Mouse (Mus musculus) heart, embryonic 16.5 days (tissue): Measurements from ENCODE around the gene Car5a. TPM values are rescaled to one million over a fixed set of nuclear protein-coding genes. Genes with fewer than 3 reads are reported as not detected.

Experiments
- ATAC-seq: fragments of 200-750 bp; cut with Nextera tagmentation; replicated peaks from 2 replicates; pipeline ENCODE4 v1.8.0; 2017; ENCODE audit warnings: moderate number of reproducible peaks; ENCODE audit not compliant: insufficient read depth, low FRiP score; ENCODE audit errors: extremely low read depth
- H3K27ac ChIP-seq: fragments of 300-500 bp; sonication (generic); 2 replicates; pipeline ENCODE4 v1.5.1; 2014; ENCODE audit warnings: mild to moderate bottlenecking, low read length, control low read depth, moderate library complexity
- H3K27me3 ChIP-seq: fragments of 300-500 bp; sonication (generic); 2 replicates; pipeline ENCODE4 v1.6.1; 2014; ENCODE audit warnings: low read length, mixed read lengths; ENCODE audit not compliant: control insufficient read depth, insufficient read depth
- H3K36me3 ChIP-seq: fragments of 300-500 bp; sonication (generic); 2 replicates; pipeline ENCODE4 v1.6.1; 2014; ENCODE audit not compliant: control insufficient read depth, insufficient read depth
- H3K4me1 ChIP-seq: fragments of 300-500 bp; sonication (generic); 2 replicates; pipeline ENCODE4 v1.6.1; 2014; ENCODE audit warnings: low read length, mixed read lengths; ENCODE audit not compliant: control insufficient read depth, insufficient read depth
- H3K4me2 ChIP-seq: fragments of 300-500 bp; sonication (generic); 2 replicates; pipeline ENCODE4 v1.6.1; 2014; ENCODE audit warnings: low read depth, mild to moderate bottlenecking, control low read depth, low read length
- H3K4me3 ChIP-seq: fragments of 300-500 bp; sonication (generic); 2 replicates; pipeline ENCODE4 v1.5.1; 2014; ENCODE audit warnings: mild to moderate bottlenecking, control low read depth, low read length
- H3K9ac ChIP-seq: fragments of 300-500 bp; sonication (generic); 2 replicates; pipeline ENCODE4 v1.6.1; 2014; ENCODE audit warnings: low read length, control low read depth
- H3K9me3 ChIP-seq: fragments of 300-500 bp; sonication (generic); replicated peaks from 2 replicates; pipeline ENCODE4 v1.6.1; 2016; ENCODE audit warnings: low read length; ENCODE audit not compliant: control insufficient read depth
- WGBS: fragments of 180-500 bp; shearing (Covaris S2); extraction: QIAGEN DNeasy Blood & Tissue Kit; methylation state at CpG from one replicate; pipeline ENCODE4 v1.1.7; 2014; 5-methylcytosine and 5-hydroxymethylcytosine counted together
- polyA plus RNA-seq: library from polyadenylated mRNA; unstranded; fragments of >200 nt; fragmentation: Nextera tagmentation; extraction: Ambion mirVana; gene quantifications from 2 replicates; pipeline ENCODE4 v1.2.1, GENCODE M21; 2015

Gene Car5a
- polyA plus RNA-seq, 1 experiment from 2014 or later: not detected

- H3K27ac ChIP-seq: no peak overlapping the region
- no peaks in the 10 kb centered on the region for H3K9me3 ChIP-seq
- peaks cover 2% of the 10 kb centered on the region; the same call in 1 of the 2 replicates for H3K4me1 ChIP-seq
- H3K4me3 ChIP-seq: no peak overlapping the region
- H3K36me3 ChIP-seq: peaks cover 22% of the 10 kb centered on the region
- no peak overlapping the region for H3K4me2 ChIP-seq
- 75% methylated on average over 1 of the region's 1 CpGs for WGBS
- no peaks in the 10 kb centered on the region for H3K27me3 ChIP-seq
- ATAC-seq: no peak
- H3K9ac ChIP-seq: no peak overlapping the region
Measured at GRCm38 (mm10) chr8:121887547-121887946, 57.2 kb downstream of the Car5a start.

GRCm38 (mm10) chr8:121885433-121885832, 59.3 kb downstream of the Car5a start:
- Histone ChIP-seq H3K4me1 (peaks cover 15% of the 10 kb centered on the region), H3K9ac (no peak overlapping the region), H3K4me3 (no peak overlapping the region), H3K4me2 (no peak overlapping the region), H3K27ac (no peak overlapping the region), H3K9me3 (no peaks in the 10 kb centered on the region), H3K27me3 (no peaks in the 10 kb centered on the region), H3K36me3 (peaks cover 25% of the 10 kb centered on the region)
- no peak for ATAC-seq
- 85% methylated on average over 6 of the region's 6 CpGs for WGBS

GRCm38 (mm10) chr8:121885001-121885400, 59.7 kb downstream of the Car5a start:
- H3K4me2 ChIP-seq: no peak overlapping the region
- H3K4me3 ChIP-seq: no peak overlapping the region
- WGBS: 91% methylated on average over 9 of the region's 9 CpGs
- H3K9me3 ChIP-seq: no peaks in the 10 kb centered on the region
- ATAC-seq: no peak
- H3K27ac ChIP-seq: no peak overlapping the region
- peaks cover 25% of the 10 kb centered on the region for H3K36me3 ChIP-seq
- H3K27me3 ChIP-seq: no peaks in the 10 kb centered on the region
- peaks cover 15% of the 10 kb centered on the region for H3K4me1 ChIP-seq
- H3K9ac ChIP-seq: no peak overlapping the region

GRCm38 (mm10) chr8:121884181-121884580, 60.5 kb downstream of the Car5a start:
- WGBS: 84% methylated on average over 3 of the region's 3 CpGs

GRCm38 (mm10) chr8:121881921-121882320, 62.8 kb downstream of the Car5a start:
- Histone ChIP-seq H3K27ac (peak overlapping the region; percentile 59), H3K9me3 (no peaks in the 10 kb centered on the region), H3K9ac (no peak overlapping the region; the same call in 1 of the 2 replicates), H3K27me3 (no peaks in the 10 kb centered on the region), H3K4me2 (no peak overlapping the region), H3K36me3 (peaks cover 21% of the 10 kb centered on the region; the same call in 1 of the 2 replicates), H3K4me3 (no peak overlapping the region), H3K4me1 (peaks cover 15% of the 10 kb centered on the region)
- 94% methylated on average over 5 of the region's 5 CpGs for WGBS
- ATAC-seq: no peak

More at GRCm38 (mm10) chr8:121884181-121884580, 60.5 kb downstream of the Car5a start:
- Histone ChIP-seq H3K27ac (no peak overlapping the region), H3K4me1 (peaks cover 15% of the 10 kb centered on the region), H3K36me3 (peaks cover 25% of the 10 kb centered on the region), H3K4me3 (no peak overlapping the region), H3K4me2 (no peak overlapping the region), H3K27me3 (no peaks in the 10 kb centered on the region), H3K9ac (no peak overlapping the region), H3K9me3 (no peaks in the 10 kb centered on the region)
- no peak for ATAC-seq

GRCm38 (mm10) chr8:121880818-121881217, 63.9 kb downstream of the Car5a start:
- Histone ChIP-seq H3K27ac (peak overlapping the region; percentile 59), H3K36me3 (peaks cover 21% of the 10 kb centered on the region; the same call in 1 of the 2 replicates), H3K9me3 (no peaks in the 10 kb centered on the region), H3K9ac (no peak overlapping the region), H3K4me1 (peaks cover 15% of the 10 kb centered on the region), H3K4me3 (no peak overlapping the region), H3K27me3 (no peaks in the 10 kb centered on the region), H3K4me2 (no peak overlapping the region)
- WGBS: 18% methylated on average over 1 of the region's 1 CpGs
- peak; percentile 72 for ATAC-seq

- peaks cover 13% of the 10 kb centered on the region; the same call in 1 of the 2 replicates for H3K36me3 ChIP-seq
- H3K9ac ChIP-seq: no peak overlapping the region
- WGBS: 88% methylated on average over 3 of the region's 3 CpGs
- no peak for ATAC-seq
- H3K27me3 ChIP-seq: no peaks in the 10 kb centered on the region
- peaks cover 26% of the 10 kb centered on the region for H3K4me1 ChIP-seq
- H3K9me3 ChIP-seq: no peaks in the 10 kb centered on the region
- no peak overlapping the region for H3K27ac ChIP-seq
- no peak overlapping the region for H3K4me3 ChIP-seq
- H3K4me2 ChIP-seq: no peak overlapping the region
Measured at GRCm38 (mm10) chr8:121879712-121880111, 65.0 kb downstream of the Car5a start.

- 87% methylated on average over 7 of the region's 7 CpGs for WGBS
- peaks cover 5% of the 10 kb centered on the region; the same call in 1 of the 2 replicates for H3K36me3 ChIP-seq
- no peaks in the 10 kb centered on the region for H3K9me3 ChIP-seq
- no peaks in the 10 kb centered on the region for H3K27me3 ChIP-seq
- H3K27ac ChIP-seq: no peak overlapping the region
- H3K4me1 ChIP-seq: peaks cover 33% of the 10 kb centered on the region
- H3K4me3 ChIP-seq: no peak overlapping the region
- no peak overlapping the region for H3K4me2 ChIP-seq
- H3K9ac ChIP-seq: no peak overlapping the region
- ATAC-seq: no peak
Measured at GRCm38 (mm10) chr8:121877828-121878480, 66.8 kb downstream of the Car5a start.

GRCm38 (mm10) chr8:121877212-121877611, 67.5 kb downstream of the Car5a start:
- Histone ChIP-seq H3K27me3 (0 out of 2 replicates have a peak, but pooled peaks cover 4% of the 10 kb centered on the region), H3K9ac (no peak overlapping the region), H3K4me1 (peaks cover 38% of the 10 kb centered on the region), H3K9me3 (no peaks in the 10 kb centered on the region), H3K4me3 (no peak overlapping the region), H3K27ac (no peak overlapping the region), H3K4me2 (no peak overlapping the region), H3K36me3 (no peaks in the 10 kb centered on the region; the same call in 1 of the 2 replicates)
- WGBS: 57% methylated on average over 5 of the region's 5 CpGs
- ATAC-seq: no peak
